Mouse (Mus musculus) E14TG2a.4 (cell line): Measurements from ENCODE around the gene Pid1.

ENCODE experiments used
- CTCF ChIP-seq: conservative IDR thresholded peaks from 2 replicates; pipeline ENCODE4 v1.5.1; 2014; ENCODE audit warnings: low read length
- NANOG ChIP-seq: IDR thresholded peaks from 2 replicates; pipeline ENCODE4 v1.6.1; 2014; ENCODE audit warnings: borderline replicate concordance, low read length, mixed read lengths
- POU5F1 ChIP-seq: IDR thresholded peaks from 2 replicates; pipeline ENCODE4 v1.6.1; 2014; ENCODE audit warnings: low read length, borderline replicate concordance

GRCm38 (mm10) chr1:84362709-84363617, 1.0 kb downstream of the Pid1 start:
- TF ChIP-seq CTCF (no peak), POU5F1 (no peak), NANOG (no peak)
